Mouse (Mus musculus) C2C12 (cell line): ENCODE results near the gene Srms. TPM values are rescaled to one million over a fixed set of nuclear protein-coding genes. Genes with fewer than 3 reads are reported as not detected.

Experiments used
- H3K27me3 ChIP-seq: one replicate; pipeline ENCODE4 v1.6.1; 2011; ENCODE audit not compliant: control insufficient read depth, insufficient read depth, insufficient read length
- H3K36me3 ChIP-seq: one replicate; pipeline ENCODE4 v1.6.1; 2011; ENCODE audit not compliant: control insufficient read depth, insufficient read depth
- H3K4me3 ChIP-seq: one replicate; pipeline ENCODE4 v1.5.1; 2011; ENCODE audit warnings: mild to moderate bottlenecking, control low read depth; ENCODE audit not compliant: poor library complexity, insufficient read depth, severe bottlenecking
- H3K79me2 ChIP-seq: one replicate; pipeline ENCODE4 v1.6.1; 2011; ENCODE audit not compliant: control insufficient read depth, insufficient read depth
- H3K79me3 ChIP-seq: one replicate; pipeline ENCODE4 v1.6.1; 2011; ENCODE audit warnings: low read depth, control low read depth
- H3ac ChIP-seq: one replicate; pipeline ENCODE3; 2011; ENCODE audit warnings: low read depth; ENCODE audit not compliant: control insufficient read depth, insufficient read length
- CEBPB ChIP-seq: IDR thresholded peaks from one replicate; pipeline ENCODE4 v1.6.1; 2011; ENCODE audit warnings: low read depth, mild to moderate bottlenecking, control low read depth, moderate library complexity
- CTCF ChIP-seq: IDR thresholded peaks from one replicate; pipeline ENCODE4 v1.5.1; 2011; ENCODE audit not compliant: control insufficient read depth, insufficient read depth, insufficient read length
- FOSL1 ChIP-seq: IDR thresholded peaks from one replicate; pipeline ENCODE4 v1.8.0; 2011; ENCODE audit warnings: mild to moderate bottlenecking, low read length; ENCODE audit not compliant: poor library complexity, insufficient read depth, severe bottlenecking
- MAX ChIP-seq: IDR thresholded peaks from one replicate; pipeline ENCODE4 v1.6.1; 2011; ENCODE audit warnings: mild to moderate bottlenecking, control low read depth
- MYOD1 ChIP-seq: IDR thresholded peaks from one replicate; pipeline ENCODE4 v1.6.1; 2011; ENCODE audit warnings: low read depth; ENCODE audit not compliant: control insufficient read depth, insufficient read length
- MYOG ChIP-seq: IDR thresholded peaks from one replicate; pipeline ENCODE4 v1.6.1; 2011; ENCODE audit not compliant: control insufficient read depth, insufficient read length; ENCODE audit errors: extremely low read depth
- USF1 ChIP-seq: IDR thresholded peaks from one replicate; pipeline ENCODE4 v1.6.1; 2011; ENCODE audit warnings: low read depth, mild to moderate bottlenecking, control low read depth, moderate library complexity
- polyA plus RNA-seq: library from polyadenylated mRNA; unstranded; fragments of >200 nt; fragmentation: generic; extraction: Trizol; gene quantifications from one replicate; pipeline ENCODE4 v1.2.1, GENCODE M21; 2012; ENCODE audit warnings: missing spikeins

Gene Srms
- polyA plus RNA-seq, 1 experiment: not detected

GRCm38 (mm10) chr2:181159771-181160170 is 53.2 kb downstream of the Srms start:
- no peak for TF ChIP-seq FOSL1
- H3K4me3 ChIP-seq: no peak overlapping the region
- H3K79me2 ChIP-seq: no peaks in the 10 kb centered on the region
- no peak overlapping the region for H3ac ChIP-seq
- no peaks in the 10 kb centered on the region for H3K36me3 ChIP-seq
- no peaks in the 10 kb centered on the region for H3K79me3 ChIP-seq
- H3K27me3 ChIP-seq: peaks cover 53% of the 10 kb centered on the region

- no peak for TF ChIP-seq USF1
- TF ChIP-seq MAX: no peak
- TF ChIP-seq CEBPB: no peak
- TF ChIP-seq FOSL1: no peak
- no peak for TF ChIP-seq MYOG
- no peak for TF ChIP-seq CTCF
- TF ChIP-seq MYOD1: no peak
- Histone ChIP-seq H3K27me3 (peaks cover 53% of the 10 kb centered on the region), H3K36me3 (no peaks in the 10 kb centered on the region), H3K4me3 (no peak overlapping the region), H3ac (no peak overlapping the region), H3K79me2 (no peaks in the 10 kb centered on the region), H3K79me3 (no peaks in the 10 kb centered on the region)
Measured at GRCm38 (mm10) chr2:181159091-181159514, 53.9 kb downstream of the Srms start.

GRCm38 (mm10) chr2:181158471-181158870 is 54.5 kb downstream of the Srms start:
- TF ChIP-seq MAX (no peak), CTCF (no peak), MYOD1 (no peak), FOSL1 (no peak), MYOG (no peak), USF1 (no peak)
- H3K27me3 ChIP-seq: peaks cover 57% of the 10 kb centered on the region

GRCm38 (mm10) chr2:181157716-181158302 is 55.2 kb downstream of the Srms start:
- peaks cover 60% of the 10 kb centered on the region for H3K27me3 ChIP-seq
- no peak overlapping the region for H3ac ChIP-seq
- no peak for TF ChIP-seq MYOG
- no peak for TF ChIP-seq MAX
- TF ChIP-seq USF1: no peak
- no peak for TF ChIP-seq FOSL1
- no peak for TF ChIP-seq CTCF
- TF ChIP-seq CEBPB: no peak
- TF ChIP-seq MYOD1: no peak
- no peaks in the 10 kb centered on the region for H3K79me3 ChIP-seq
- no peaks in the 10 kb centered on the region for H3K79me2 ChIP-seq
- no peaks in the 10 kb centered on the region for H3K36me3 ChIP-seq
- H3K4me3 ChIP-seq: no peak overlapping the region

More at GRCm38 (mm10) chr2:181158471-181158870, 54.5 kb downstream of the Srms start:
- no peaks in the 10 kb centered on the region for H3K79me2 ChIP-seq
- no peaks in the 10 kb centered on the region for H3K36me3 ChIP-seq
- no peaks in the 10 kb centered on the region for H3K79me3 ChIP-seq
- H3K4me3 ChIP-seq: no peak overlapping the region
- no peak overlapping the region for H3ac ChIP-seq

GRCm38 (mm10) chr2:181157180-181157579 is 55.8 kb downstream of the Srms start:
- Histone ChIP-seq H3K27me3 (peaks cover 63% of the 10 kb centered on the region), H3K4me3 (no peak overlapping the region), H3K79me2 (no peaks in the 10 kb centered on the region), H3ac (no peak overlapping the region), H3K79me3 (no peaks in the 10 kb centered on the region), H3K36me3 (no peaks in the 10 kb centered on the region)
- TF ChIP-seq CTCF: no peak
- no peak for TF ChIP-seq MYOG
- TF ChIP-seq CEBPB: no peak
- no peak for TF ChIP-seq MYOD1
- TF ChIP-seq FOSL1: no peak
- TF ChIP-seq USF1: no peak
- no peak for TF ChIP-seq MAX

GRCm38 (mm10) chr2:181156248-181157121 is 56.5 kb downstream of the Srms start, which contains the start of gene Eef1a2:
Gene Eef1a2 (minus strand): TSS chr2:181157014.
- Histone ChIP-seq H3K79me2 (no peaks in the 10 kb centered on the region), H3K79me3 (no peaks in the 10 kb centered on the region)
- TF ChIP-seq MAX (no peak), MYOG (no peak), MYOD1 (no peak), USF1 (no peak), CTCF (no peak)

More at GRCm38 (mm10) chr2:181156248-181157121, 56.5 kb downstream of the Srms start, which contains the start of gene Eef1a2:
- no peaks in the 10 kb centered on the region for H3K36me3 ChIP-seq
- no peak within 1 kb of the TSS for H3ac ChIP-seq
- H3K27me3 ChIP-seq: peaks cover 60% of the 10 kb centered on the region
- H3K4me3 ChIP-seq: no peak within 1 kb of the TSS
